Mouse (Mus musculus) megakaryocyte, embryonic 14.5 days (primary cell): ENCODE measurements around the gene Akt1.

Experiments
- FLI1 ChIP-seq: IDR thresholded peaks from 2 replicates; pipeline ENCODE4 v1.6.1; 2012; ENCODE audit warnings: low read length, inconsistent platforms, mixed read lengths
- GATA1 ChIP-seq: IDR thresholded peaks from 3 replicates; pipeline ENCODE4 v1.6.1; 2012; ENCODE audit warnings: mixed read lengths, low read length, inconsistent platforms, borderline replicate concordance

GRCm38 (mm10) chr12:112616668-112617067 lies 58.0 kb downstream of the Akt1 start:
- TF ChIP-seq GATA1 (no peak), FLI1 (no peak)
